Mouse (Mus musculus): ENCODE measurements around the gene Rasa3. TPM values are rescaled to one million over a fixed set of nuclear protein-coding genes. Genes with fewer than 3 reads are reported as not detected.
A peak's percentile ranks its signal among the peaks of the same experiment; 100 is the strongest.

The Rasa3 gene
- polyA plus RNA-seq (2014; fragmentation: Nextera tagmentation; extraction: Ambion mirVana), result 23.0 and 27.7 TPM in 2 replicates

GRCm38 (mm10) chr8:13677413-13677883, at the start of gene Rasa3:
TSS of gene Rasa3 (minus strand) at chr8:13677603.
- Histone ChIP-seq H3K4me2 (replicated peaks; ENCODE audit: low read depth, low read length) (peak within 1 kb of the TSS; percentile 77), H3K27me3 (ENCODE audit: control insufficient read depth, insufficient read depth, low read length) (0 out of 2 replicates have a peak, but pooled peaks cover 4% of the 10 kb centered on the region), H3K36me3 (ENCODE audit: control insufficient read depth, insufficient read depth, low read length) (no peaks in the 10 kb centered on the region), H3K4me1 (ENCODE audit: control insufficient read depth, insufficient read depth, low read length) (peaks cover 18% of the 10 kb centered on the region), H3K9ac (replicated peaks; ENCODE audit: low read depth, low read length) (peak within 1 kb of the TSS; percentile 31), H3K4me3 (ENCODE audit: low read depth, low read length) (peak within 1 kb of the TSS; percentile 65), H3K9me3 (ENCODE audit: control insufficient read depth, low read depth, low read length) (no peaks in the 10 kb centered on the region), H3K27ac (ENCODE audit: low read length) (peak within 1 kb of the TSS; percentile 73; the same call in 1 of the 2 replicates)
- WGBS, result under 1% methylated on average over 32 of the region's 42 CpGs
- peak; percentile 99 for ATAC-seq (ENCODE audit: insufficient number of reproducible peaks, insufficient read depth, low FRiP score, low read depth)

GRCm38 (mm10) chr8:13725722-13726121, 48.3 kb upstream of the Rasa3 start:
- H3K4me1 ChIP-seq (ENCODE audit: control insufficient read depth, insufficient read depth, low read length), result no peaks in the 10 kb centered on the region
- no peak overlapping the region for H3K27ac ChIP-seq (ENCODE audit: low read length)
- no peak overlapping the region for H3K4me2 ChIP-seq (replicated peaks; ENCODE audit: low read depth, low read length)
- H3K4me3 ChIP-seq (ENCODE audit: low read depth, low read length), result no peak overlapping the region
- H3K9ac ChIP-seq (replicated peaks; ENCODE audit: low read depth, low read length), result no peak overlapping the region
- H3K9me3 ChIP-seq (ENCODE audit: control insufficient read depth, low read depth, low read length), result no peaks in the 10 kb centered on the region
- no peaks in the 10 kb centered on the region for H3K36me3 ChIP-seq (ENCODE audit: control insufficient read depth, insufficient read depth, low read length)
- no peak for ATAC-seq (ENCODE audit: insufficient number of reproducible peaks, insufficient read depth, low FRiP score, low read depth)
- no peaks in the 10 kb centered on the region for H3K27me3 ChIP-seq (ENCODE audit: control insufficient read depth, insufficient read depth, low read length)

- Histone ChIP-seq H3K9me3 (ENCODE audit: control insufficient read depth, low read depth, low read length) (no peaks in the 10 kb centered on the region), H3K4me1 (ENCODE audit: control insufficient read depth, insufficient read depth, low read length) (no peaks in the 10 kb centered on the region), H3K4me3 (ENCODE audit: low read depth, low read length) (no peak overlapping the region), H3K4me2 (replicated peaks; ENCODE audit: low read depth, low read length) (no peak overlapping the region), H3K36me3 (ENCODE audit: control insufficient read depth, insufficient read depth, low read length) (no peaks in the 10 kb centered on the region), H3K9ac (replicated peaks; ENCODE audit: low read depth, low read length) (no peak overlapping the region), H3K27ac (ENCODE audit: low read length) (no peak overlapping the region), H3K27me3 (ENCODE audit: control insufficient read depth, insufficient read depth, low read length) (no peaks in the 10 kb centered on the region)
- 90% methylated on average over 8 of the region's 8 CpGs for WGBS
- no peak for ATAC-seq (ENCODE audit: insufficient number of reproducible peaks, insufficient read depth, low FRiP score, low read depth)
These were observed 41.6 kb upstream of the Rasa3 start for GRCm38 (mm10) chr8:13718980-13719379.

GRCm38 (mm10) chr8:13708514-13708913, 31.1 kb upstream of the Rasa3 start:
- Histone ChIP-seq H3K27me3 (ENCODE audit: control insufficient read depth, insufficient read depth, low read length) (no peaks in the 10 kb centered on the region), H3K4me1 (ENCODE audit: control insufficient read depth, insufficient read depth, low read length) (no peaks in the 10 kb centered on the region), H3K4me2 (replicated peaks; ENCODE audit: low read depth, low read length) (no peak overlapping the region), H3K27ac (ENCODE audit: low read length) (no peak overlapping the region), H3K4me3 (ENCODE audit: low read depth, low read length) (no peak overlapping the region), H3K9me3 (ENCODE audit: control insufficient read depth, low read depth, low read length) (no peaks in the 10 kb centered on the region), H3K9ac (replicated peaks; ENCODE audit: low read depth, low read length) (no peak overlapping the region), H3K36me3 (ENCODE audit: control insufficient read depth, insufficient read depth, low read length) (no peaks in the 10 kb centered on the region)
- ATAC-seq (ENCODE audit: insufficient number of reproducible peaks, insufficient read depth, low FRiP score, low read depth), result no peak
- WGBS, result 90% methylated on average over 5 of the region's 5 CpGs

GRCm38 (mm10) chr8:13706918-13707317, 29.5 kb upstream of the Rasa3 start:
- peaks cover 2% of the 10 kb centered on the region; the same call in 1 of the 2 replicates for H3K4me1 ChIP-seq (ENCODE audit: control insufficient read depth, insufficient read depth, low read length)
- H3K36me3 ChIP-seq (ENCODE audit: control insufficient read depth, insufficient read depth, low read length), result no peaks in the 10 kb centered on the region
- H3K27ac ChIP-seq (ENCODE audit: low read length), result no peak overlapping the region
- no peaks in the 10 kb centered on the region for H3K9me3 ChIP-seq (ENCODE audit: control insufficient read depth, low read depth, low read length)
- no peaks in the 10 kb centered on the region for H3K27me3 ChIP-seq (ENCODE audit: control insufficient read depth, insufficient read depth, low read length)
- H3K4me2 ChIP-seq (replicated peaks; ENCODE audit: low read depth, low read length), result no peak overlapping the region
- H3K9ac ChIP-seq (replicated peaks; ENCODE audit: low read depth, low read length), result no peak overlapping the region
- no peak for ATAC-seq (ENCODE audit: insufficient number of reproducible peaks, insufficient read depth, low FRiP score, low read depth)
- H3K4me3 ChIP-seq (ENCODE audit: low read depth, low read length), result no peak overlapping the region
- 84% methylated on average over 5 of the region's 5 CpGs for WGBS

- Histone ChIP-seq H3K9ac (replicated peaks; ENCODE audit: low read depth, low read length) (no peak within 1 kb of the TSS), H3K4me2 (replicated peaks; ENCODE audit: low read depth, low read length) (no peak within 1 kb of the TSS), H3K27me3 (ENCODE audit: control insufficient read depth, insufficient read depth, low read length) (no peaks in the 10 kb centered on the region), H3K4me3 (ENCODE audit: low read depth, low read length) (no peak within 1 kb of the TSS), H3K4me1 (ENCODE audit: control insufficient read depth, insufficient read depth, low read length) (peaks cover 2% of the 10 kb centered on the region; the same call in 1 of the 2 replicates), H3K27ac (ENCODE audit: low read length) (no peak within 1 kb of the TSS), H3K9me3 (ENCODE audit: control insufficient read depth, low read depth, low read length) (no peaks in the 10 kb centered on the region), H3K36me3 (ENCODE audit: control insufficient read depth, insufficient read depth, low read length) (no peaks in the 10 kb centered on the region)
- peak; percentile 79; the same call in 1 of the 2 replicates for ATAC-seq (ENCODE audit: insufficient number of reproducible peaks, insufficient read depth, low FRiP score, low read depth)
- WGBS, result 8% methylated on average over 5 of the region's 5 CpGs
These were observed 28.3 kb upstream of the Rasa3 start, which contains the start of gene Cfap97d2 for GRCm38 (mm10) chr8:13705668-13706067. TSS of gene Cfap97d2 (plus strand) at chr8:13705889.

GRCm38 (mm10) chr8:13704301-13704700, 26.9 kb upstream of the Rasa3 start:
- Histone ChIP-seq H3K36me3 (ENCODE audit: control insufficient read depth, insufficient read depth, low read length) (no peaks in the 10 kb centered on the region), H3K4me1 (ENCODE audit: control insufficient read depth, insufficient read depth, low read length) (peaks cover 2% of the 10 kb centered on the region; the same call in 1 of the 2 replicates), H3K9ac (replicated peaks; ENCODE audit: low read depth, low read length) (no peak overlapping the region), H3K27me3 (ENCODE audit: control insufficient read depth, insufficient read depth, low read length) (no peaks in the 10 kb centered on the region), H3K4me2 (replicated peaks; ENCODE audit: low read depth, low read length) (no peak overlapping the region), H3K27ac (ENCODE audit: low read length) (no peak overlapping the region), H3K4me3 (ENCODE audit: low read depth, low read length) (no peak overlapping the region), H3K9me3 (ENCODE audit: control insufficient read depth, low read depth, low read length) (no peaks in the 10 kb centered on the region)
- WGBS, result 83% methylated on average over 4 of the region's 4 CpGs
- no peak for ATAC-seq (ENCODE audit: insufficient number of reproducible peaks, insufficient read depth, low FRiP score, low read depth)

- no peaks in the 10 kb centered on the region for H3K27me3 ChIP-seq (ENCODE audit: control insufficient read depth, insufficient read depth, low read length)
- H3K9ac ChIP-seq (replicated peaks; ENCODE audit: low read depth, low read length), result no peak overlapping the region
- WGBS, result 91% methylated on average over 6 of the region's 6 CpGs
- no peaks in the 10 kb centered on the region for H3K36me3 ChIP-seq (ENCODE audit: control insufficient read depth, insufficient read depth, low read length)
- no peak overlapping the region for H3K4me3 ChIP-seq (ENCODE audit: low read depth, low read length)
- H3K27ac ChIP-seq (ENCODE audit: low read length), result no peak overlapping the region
- peaks cover 2% of the 10 kb centered on the region; the same call in 1 of the 2 replicates for H3K4me1 ChIP-seq (ENCODE audit: control insufficient read depth, insufficient read depth, low read length)
- H3K9me3 ChIP-seq (ENCODE audit: control insufficient read depth, low read depth, low read length), result no peaks in the 10 kb centered on the region
- ATAC-seq (ENCODE audit: insufficient number of reproducible peaks, insufficient read depth, low FRiP score, low read depth), result no peak
- no peak overlapping the region for H3K4me2 ChIP-seq (replicated peaks; ENCODE audit: low read depth, low read length)
These were observed 26.4 kb upstream of the Rasa3 start for GRCm38 (mm10) chr8:13703756-13704155.

- H3K4me1 ChIP-seq (ENCODE audit: control insufficient read depth, insufficient read depth, low read length), result peaks cover 2% of the 10 kb centered on the region; the same call in 1 of the 2 replicates
- no peak overlapping the region for H3K4me2 ChIP-seq (replicated peaks; ENCODE audit: low read depth, low read length)
- no peak overlapping the region for H3K27ac ChIP-seq (ENCODE audit: low read length)
- no peak overlapping the region for H3K9ac ChIP-seq (replicated peaks; ENCODE audit: low read depth, low read length)
- H3K9me3 ChIP-seq (ENCODE audit: control insufficient read depth, low read depth, low read length), result no peaks in the 10 kb centered on the region
- H3K36me3 ChIP-seq (ENCODE audit: control insufficient read depth, insufficient read depth, low read length), result no peaks in the 10 kb centered on the region
- ATAC-seq (ENCODE audit: insufficient number of reproducible peaks, insufficient read depth, low FRiP score, low read depth), result no peak
- H3K27me3 ChIP-seq (ENCODE audit: control insufficient read depth, insufficient read depth, low read length), result no peaks in the 10 kb centered on the region
- H3K4me3 ChIP-seq (ENCODE audit: low read depth, low read length), result no peak overlapping the region
- WGBS, result 51% methylated on average over 4 of the region's 4 CpGs
These were observed 25.4 kb upstream of the Rasa3 start for GRCm38 (mm10) chr8:13702755-13703154.
